Mouse (Mus musculus) hindbrain, postnatal 0 days (tissue): ENCODE results near the gene Itgb6. TPM values are rescaled to one million over a fixed set of nuclear protein-coding genes. Genes with fewer than 3 reads are reported as not detected.
A peak's percentile ranks its signal among the peaks of the same experiment; 100 is the strongest.

Experiments used
- ATAC-seq: fragments of 200-750 bp; cut with Nextera tagmentation; 2 replicates; pipeline ENCODE4 v1.8.0; 2017; ENCODE audit warnings: mild to moderate bottlenecking, moderate TSS enrichment, moderate library complexity
- DNase-seq: peaks from one replicate; pipeline ENCODE4 v3.0.0-alpha.2; 2015; ENCODE audit warnings: low spot score
- H3K27ac ChIP-seq: fragments of 300-500 bp; sonication (generic); 2 replicates; pipeline ENCODE4 v1.5.1; 2014; ENCODE audit warnings: mild to moderate bottlenecking
- H3K27me3 ChIP-seq: fragments of 300-500 bp; sonication (generic); 2 replicates; pipeline ENCODE4 v1.6.1; 2014; ENCODE audit warnings: low read length, mixed read lengths; ENCODE audit not compliant: insufficient read depth
- H3K36me3 ChIP-seq: fragments of 300-500 bp; sonication (generic); 2 replicates; pipeline ENCODE4 v1.6.1; 2014; ENCODE audit warnings: low read length, mixed read lengths; ENCODE audit not compliant: insufficient read depth
- H3K4me1 ChIP-seq: fragments of 300-500 bp; sonication (generic); 2 replicates; pipeline ENCODE4 v1.6.1; 2014; ENCODE audit warnings: antibody characterized with exemption, low read length, mixed read lengths; ENCODE audit not compliant: insufficient read depth
- H3K4me2 ChIP-seq: fragments of 300-500 bp; sonication (generic); 2 replicates; pipeline ENCODE4 v1.6.1; 2014; ENCODE audit warnings: low read depth, mild to moderate bottlenecking, low read length, moderate library complexity, mixed read lengths
- H3K4me3 ChIP-seq: fragments of 300-500 bp; sonication (generic); 2 replicates; pipeline ENCODE4 v1.5.1; 2014; ENCODE audit warnings: low read length
- H3K9ac ChIP-seq: fragments of 300-500 bp; sonication (generic); replicated peaks from 2 replicates; pipeline ENCODE4 v1.6.1; 2014; ENCODE audit warnings: mild to moderate bottlenecking, low read length, moderate library complexity, mixed read lengths
- H3K9me3 ChIP-seq: fragments of 300-500 bp; sonication (generic); 2 replicates; pipeline ENCODE4 v1.6.1; 2016; ENCODE audit warnings: low read length, mixed read lengths
- CTCF ChIP-seq: IDR thresholded peaks from 2 replicates; pipeline ENCODE4 v1.5.1; 2016; ENCODE audit warnings: antibody characterized with exemption, control low read depth, low read depth
- WGBS: fragments of 180-500 bp; shearing (Covaris S2); extraction: QIAGEN DNeasy Blood & Tissue Kit; methylation state at CpG from one replicate; pipeline ENCODE4 v1.1.7; 2014; 5-methylcytosine and 5-hydroxymethylcytosine counted together
- polyA plus RNA-seq: library from polyadenylated mRNA; unstranded; fragments of >200 nt; fragmentation: Nextera tagmentation; extraction: Ambion mirVana; gene quantifications from 2 replicates; pipeline ENCODE4 v1.2.1, GENCODE M21; 2015
- total RNA-seq: library from RNA; depleted of rRNA; stranded (reverse); fragments of >200 nt; gene quantifications from 2 replicates; pipeline ENCODE4 v1.2.3, GENCODE M21; 2014

Gene Itgb6
- total and polyA plus RNA-seq, 2 experiments from 2014 or later: 0.05 to 0.08 TPM

- Histone ChIP-seq H3K9me3 (no peaks in the 10 kb centered on the region), H3K9ac (no peak overlapping the region)
- 74% methylated on average over 6 of the region's 6 CpGs for WGBS
These were observed 86.4 kb downstream of the Itgb6 start for GRCm38 (mm10) chr2:60636038-60636437.

GRCm38 (mm10) chr2:60632791-60633190 lies 89.7 kb downstream of the Itgb6 start:
- Histone ChIP-seq H3K4me2 (no peak overlapping the region), H3K27me3 (no peaks in the 10 kb centered on the region), H3K4me1 (no peaks in the 10 kb centered on the region), H3K9ac (no peak overlapping the region), H3K4me3 (no peak overlapping the region), H3K36me3 (no peaks in the 10 kb centered on the region), H3K9me3 (no peaks in the 10 kb centered on the region), H3K27ac (no peak overlapping the region)
- 85% methylated on average over 2 of the region's 2 CpGs for WGBS
- no peak for TF ChIP-seq CTCF
- ATAC-seq (no peak), DNase-seq (no peak)

More at GRCm38 (mm10) chr2:60636038-60636437, 86.4 kb downstream of the Itgb6 start:
- Histone ChIP-seq H3K4me2 (no peak overlapping the region), H3K27ac (no peak overlapping the region), H3K27me3 (no peaks in the 10 kb centered on the region), H3K36me3 (no peaks in the 10 kb centered on the region), H3K4me3 (no peak overlapping the region), H3K4me1 (0 out of 2 replicates have a peak, but pooled peaks cover 5% of the 10 kb centered on the region)
- DNase-seq: no peak
- no peak for ATAC-seq
- no peak for TF ChIP-seq CTCF

DNA sequence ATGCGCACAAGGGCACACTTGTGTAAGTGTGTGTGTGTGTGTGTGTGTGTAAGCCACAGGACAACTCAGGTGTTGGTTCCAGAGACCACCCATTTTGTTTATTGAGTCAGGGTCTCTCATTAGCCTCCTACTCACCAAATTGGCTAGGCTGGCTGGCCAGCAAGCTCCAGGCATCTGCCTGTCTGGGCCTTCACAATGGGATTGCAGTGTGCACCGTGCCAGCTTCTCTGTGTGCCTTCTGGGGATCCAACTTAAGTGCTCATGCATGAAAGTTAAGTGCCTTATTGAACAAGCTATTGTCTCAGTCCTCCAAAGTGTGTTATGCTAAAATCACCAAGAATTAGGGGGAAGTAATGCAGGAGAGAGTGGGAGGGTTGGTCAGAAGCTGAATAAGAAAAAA lies 92.1 kb downstream of the Itgb6 start:
- H3K9me3 ChIP-seq: no peaks in the 10 kb centered on the region
- TF ChIP-seq CTCF: no peak
- DNase-seq (peak; percentile 39), ATAC-seq (no peak)
- H3K4me2 ChIP-seq: no peak overlapping the region
- no peaks in the 10 kb centered on the region for H3K4me1 ChIP-seq
- no peak overlapping the region for H3K27ac ChIP-seq
- no peak overlapping the region for H3K9ac ChIP-seq
- no peaks in the 10 kb centered on the region for H3K27me3 ChIP-seq
- 51% methylated on average over 2 of the region's 2 CpGs for WGBS
- H3K4me3 ChIP-seq: no peak overlapping the region
- H3K36me3 ChIP-seq: no peaks in the 10 kb centered on the region

- Histone ChIP-seq H3K4me2 (no peak overlapping the region), H3K4me3 (no peak overlapping the region), H3K27me3 (no peaks in the 10 kb centered on the region), H3K27ac (no peak overlapping the region), H3K4me1 (no peaks in the 10 kb centered on the region), H3K36me3 (no peaks in the 10 kb centered on the region), H3K9me3 (no peaks in the 10 kb centered on the region), H3K9ac (no peak overlapping the region)
- TF ChIP-seq CTCF: no peak
- 87% methylated on average over 4 of the region's 4 CpGs for WGBS
- no peak for ATAC-seq
- no peak for DNase-seq
These were observed 94.5 kb downstream of the Itgb6 start for GRCm38 (mm10) chr2:60627952-60628351.

GRCm38 (mm10) chr2:60627515-60627914 lies 94.9 kb downstream of the Itgb6 start:
- Histone ChIP-seq H3K27ac (no peak overlapping the region), H3K4me2 (no peak overlapping the region), H3K4me3 (no peak overlapping the region), H3K9me3 (no peaks in the 10 kb centered on the region), H3K4me1 (no peaks in the 10 kb centered on the region), H3K27me3 (no peaks in the 10 kb centered on the region), H3K9ac (no peak overlapping the region), H3K36me3 (no peaks in the 10 kb centered on the region)
- TF ChIP-seq CTCF: no peak
- no peak for DNase-seq
- WGBS: 82% methylated on average over 10 of the region's 10 CpGs
- no peak for ATAC-seq

DNA sequence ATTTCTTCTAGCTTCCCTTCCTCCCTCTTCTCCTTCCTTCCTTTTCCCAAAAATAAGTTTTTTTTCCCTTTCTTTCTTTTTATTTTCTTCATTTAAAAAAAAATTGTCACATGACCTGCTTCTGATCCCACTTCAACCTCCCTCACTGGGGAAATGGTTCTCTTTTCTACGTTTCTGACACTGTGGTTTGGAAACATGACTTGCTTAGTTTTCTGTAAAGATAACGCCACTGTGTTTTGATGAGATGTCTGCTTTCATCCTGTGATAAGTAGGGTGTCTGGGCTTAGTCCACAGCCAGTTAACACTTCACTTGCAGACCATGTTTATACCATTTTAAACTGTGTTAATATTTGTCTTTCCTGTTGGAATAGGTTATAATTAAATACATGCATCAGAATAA lies 96.7 kb downstream of the Itgb6 start:
- Histone ChIP-seq H3K27me3 (no peaks in the 10 kb centered on the region), H3K27ac (no peak overlapping the region), H3K36me3 (no peaks in the 10 kb centered on the region), H3K9me3 (no peaks in the 10 kb centered on the region), H3K4me1 (no peaks in the 10 kb centered on the region), H3K4me2 (no peak overlapping the region), H3K9ac (no peak overlapping the region), H3K4me3 (no peak overlapping the region)
- 66% methylated on average over 2 of the region's 2 CpGs for WGBS
- no peak for TF ChIP-seq CTCF
- no peak for DNase-seq
- no peak for ATAC-seq

GRCm38 (mm10) chr2:60622161-60622560 lies 100.3 kb downstream of the Itgb6 start:
- no peaks in the 10 kb centered on the region for H3K4me1 ChIP-seq
- no peaks in the 10 kb centered on the region for H3K36me3 ChIP-seq
- no peak overlapping the region for H3K4me2 ChIP-seq
- H3K9me3 ChIP-seq: no peaks in the 10 kb centered on the region
- H3K27me3 ChIP-seq: no peaks in the 10 kb centered on the region
- no peak for DNase-seq
- no peak overlapping the region for H3K9ac ChIP-seq
- 87% methylated on average over 7 of the region's 7 CpGs for WGBS
- H3K4me3 ChIP-seq: no peak overlapping the region
- no peak overlapping the region for H3K27ac ChIP-seq
- TF ChIP-seq CTCF: no peak
- ATAC-seq: no peak
